Mouse (Mus musculus) layer of hippocampus, adult 18-20 months (tissue): Measurements from ENCODE around the gene Pla2g4b. TPM values are rescaled to one million over a fixed set of nuclear protein-coding genes. Genes with fewer than 3 reads are reported as not detected.

Experiments used
- DNase-seq, 2 experiments: peaks; one replicate each; pipeline ENCODE4 v3.0.0; 2022; ENCODE audit warnings: low spot score in 2 of 2
- microRNA-seq, 2 experiments: library from miRNA; unstranded; fragments of <30 nt; microRNA quantifications; one replicate each; pipeline ENCODE4 v1.2.0; 2021
- total RNA-seq, 2 experiments: library from RNA; stranded (reverse); gene quantifications; 2 replicates each; pipeline ENCODE4 v1.2.3; 2021

The Pla2g4b gene
- total RNA-seq, 2 experiments from 2014 or later, result 3.9 to 4.1 TPM

DNA sequence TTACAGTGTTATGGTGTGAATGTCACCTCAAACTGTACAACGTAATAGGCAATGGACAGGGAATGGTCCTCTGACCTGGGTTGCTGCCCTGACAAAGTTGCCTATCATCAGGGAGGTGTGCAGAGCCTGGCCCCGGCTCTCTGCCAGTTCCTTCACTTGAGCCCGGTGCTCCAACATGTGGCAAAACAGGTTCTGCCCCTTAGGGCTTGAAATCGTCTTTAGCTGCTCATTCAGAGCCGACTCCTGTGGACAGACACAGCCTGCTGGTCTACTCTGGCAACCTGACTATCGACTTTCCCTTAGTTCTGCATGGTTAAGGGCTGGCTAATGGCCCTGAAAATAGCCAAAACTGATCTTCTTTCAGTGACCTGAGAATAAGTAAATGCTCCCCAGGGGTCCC is 27.0 kb downstream of the Pla2g4b start:
- no peak for DNase-seq

DNA sequence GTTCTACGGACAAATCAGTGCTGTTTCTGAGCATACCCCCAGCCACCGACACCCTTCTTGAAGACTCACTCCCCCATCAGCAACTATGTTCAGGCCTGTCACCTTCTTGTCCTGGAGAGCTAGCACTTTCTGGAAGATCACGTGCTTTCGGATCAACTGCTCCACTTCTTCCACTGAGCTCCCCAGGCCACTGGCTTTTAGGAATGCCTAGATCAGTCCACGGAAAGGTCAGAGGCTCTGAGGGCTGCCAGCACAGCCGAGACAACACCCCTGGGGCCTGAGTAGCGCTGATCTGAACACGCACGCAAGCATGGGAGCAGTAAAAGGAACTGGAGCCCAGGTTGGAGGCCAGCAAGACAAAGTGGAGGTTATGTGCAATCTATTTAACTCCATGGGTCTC is 27.4 kb downstream of the Pla2g4b start:
- DNase-seq, result no peak

DNA sequence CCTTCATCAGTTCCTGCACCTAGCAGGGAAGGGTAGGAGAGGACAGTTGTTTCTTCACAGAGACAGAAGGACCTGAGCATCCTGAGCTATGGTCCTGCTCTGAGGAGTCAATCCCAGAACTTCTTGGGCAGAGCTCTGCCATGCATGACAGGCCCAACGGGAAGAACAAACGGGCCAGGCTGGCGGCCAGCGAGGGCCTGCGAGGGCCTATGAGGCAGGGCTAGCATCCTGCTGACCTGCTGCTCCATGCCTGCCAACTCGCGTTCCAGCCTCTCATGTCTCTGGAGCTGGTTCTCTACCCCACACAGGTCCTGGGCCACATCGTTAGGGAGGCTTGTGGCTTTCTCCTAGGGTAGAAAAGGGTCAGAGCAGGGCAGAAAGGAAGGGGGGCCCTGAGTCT is 29.0 kb downstream of the Pla2g4b start:
- no peak for DNase-seq

DNA sequence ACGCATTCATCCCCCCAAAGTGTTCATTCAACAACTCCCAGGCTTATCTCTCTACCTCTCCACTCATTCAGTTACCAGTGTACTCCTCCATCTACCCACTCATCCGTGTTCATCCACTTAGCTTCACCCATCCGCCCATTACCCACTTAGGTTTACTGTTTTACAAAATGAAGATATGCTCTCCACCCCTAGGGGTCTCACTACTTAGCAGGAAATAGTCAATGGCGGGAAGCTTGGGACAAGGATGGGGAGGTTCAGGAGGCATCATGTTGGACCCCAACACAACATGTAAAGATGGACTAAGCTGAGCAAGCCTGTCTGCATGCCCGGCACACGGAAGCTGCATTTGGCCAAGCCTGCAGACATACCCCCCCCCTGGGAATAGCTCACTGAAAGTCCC is 31.4 kb downstream of the Pla2g4b start:
- no peak for DNase-seq

DNA sequence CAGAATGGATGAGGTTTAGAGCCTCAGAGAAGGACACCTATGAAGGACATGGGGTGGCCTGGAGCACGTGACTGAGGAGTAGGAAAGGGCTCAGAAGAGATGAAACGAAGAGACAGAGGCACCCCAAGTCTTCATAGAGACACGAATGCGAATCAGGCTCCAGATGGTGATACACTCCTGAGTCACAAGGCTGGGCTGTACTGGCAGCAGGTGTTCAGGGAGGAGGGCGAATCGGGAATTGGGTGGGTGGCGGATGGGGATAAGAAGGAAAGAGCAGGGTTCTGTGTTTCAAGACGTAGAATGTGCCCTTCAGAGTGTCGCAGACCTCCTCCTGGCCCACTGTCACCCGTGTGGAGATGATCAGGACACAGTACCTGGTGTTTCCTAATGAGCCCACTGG is 32.0 kb downstream of the Pla2g4b start:
- peak; percentile 45 to 53 for DNase-seq

DNA sequence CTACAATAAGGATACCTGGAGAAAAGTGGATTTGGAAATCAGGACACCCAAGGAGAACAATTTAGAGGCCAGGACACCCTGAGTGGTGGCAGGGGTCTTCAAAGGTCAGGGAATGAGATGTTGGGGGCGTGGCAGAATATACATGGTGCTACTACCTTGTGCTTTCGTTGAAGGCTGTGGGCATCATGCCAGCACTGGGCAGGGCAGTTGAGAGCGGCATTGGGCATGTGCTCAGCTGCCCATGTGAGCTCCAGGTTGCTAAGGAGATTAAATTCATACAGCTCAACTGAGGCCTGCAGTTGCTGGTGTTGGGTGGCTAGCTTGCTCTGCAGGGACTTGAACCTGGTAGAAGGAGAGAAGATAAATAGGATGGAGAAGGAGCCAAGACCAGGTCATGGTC is 33.0 kb downstream of the Pla2g4b start:
- DNase-seq, result no peak

DNA sequence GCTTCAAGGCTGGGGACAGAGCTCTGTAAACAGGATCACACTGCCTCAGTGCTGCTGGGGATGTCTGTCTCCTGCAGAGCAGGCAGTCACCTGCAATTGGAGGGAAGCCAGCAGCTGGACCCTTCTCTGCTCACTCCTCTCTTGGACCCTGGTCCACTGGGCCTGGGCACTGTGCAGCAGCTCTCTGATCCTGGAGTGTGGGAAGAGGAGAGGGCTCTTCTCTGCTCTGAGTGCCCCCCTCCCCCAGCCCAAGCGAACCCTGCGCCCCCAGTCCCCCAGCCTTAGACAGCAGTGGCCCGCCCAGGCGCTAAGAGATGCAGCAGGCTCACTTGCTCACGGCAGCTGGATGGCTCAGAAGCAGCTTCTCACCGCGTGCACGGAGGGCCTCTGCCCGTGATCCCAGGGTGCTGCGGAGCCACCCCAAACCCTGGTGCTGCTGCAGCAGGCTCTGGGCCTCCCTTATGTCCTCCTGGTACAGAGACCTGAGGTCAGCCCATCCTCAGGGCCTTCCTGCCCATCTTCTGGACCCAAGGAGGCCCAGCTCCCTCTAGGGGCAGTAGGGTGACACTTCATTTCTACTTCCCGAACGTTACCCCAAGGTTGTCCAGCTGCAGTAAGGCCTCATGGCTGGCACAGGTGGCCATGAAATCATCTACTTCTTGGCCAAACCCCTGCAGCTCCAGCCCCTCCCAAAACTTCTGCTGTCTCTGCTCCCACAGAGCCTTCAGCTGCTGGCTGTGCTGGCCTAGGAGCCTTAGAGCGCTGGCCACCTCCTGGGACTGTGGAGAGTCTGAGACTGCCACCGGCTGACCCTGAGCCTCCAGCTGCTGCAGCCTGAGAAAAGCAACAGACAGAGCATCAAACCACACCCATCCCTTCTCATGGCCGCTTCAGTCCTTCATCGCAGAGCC is 35.6 kb downstream of the Pla2g4b start:
- DNase-seq, result no peak

DNA sequence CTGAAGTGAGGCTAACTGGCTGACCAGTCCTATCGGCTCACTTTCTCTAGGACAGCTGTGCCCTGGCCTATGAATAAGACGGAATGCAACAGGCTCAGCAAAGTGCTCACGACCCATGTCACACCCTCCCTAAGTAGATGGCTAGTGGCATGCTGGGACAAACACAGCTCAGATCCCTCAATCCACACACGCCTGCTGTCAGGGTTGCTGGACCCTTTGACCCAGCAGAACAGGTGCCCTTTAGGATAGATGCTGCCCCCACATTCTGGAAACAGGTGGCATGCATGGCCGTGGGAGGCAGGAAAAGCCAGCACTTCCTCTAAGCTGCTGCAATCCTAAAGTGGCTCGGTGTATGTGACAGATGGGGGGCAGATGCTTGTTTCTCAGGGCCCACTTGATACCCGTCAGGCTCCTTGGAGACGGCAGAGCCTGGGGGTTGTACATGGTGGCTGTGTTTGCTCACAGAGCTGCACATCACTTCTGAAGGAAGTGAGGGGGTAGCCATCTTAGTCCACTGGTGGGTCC is 36.3 kb downstream of the Pla2g4b start:
- peak; percentile 78 to 86 for DNase-seq

DNA sequence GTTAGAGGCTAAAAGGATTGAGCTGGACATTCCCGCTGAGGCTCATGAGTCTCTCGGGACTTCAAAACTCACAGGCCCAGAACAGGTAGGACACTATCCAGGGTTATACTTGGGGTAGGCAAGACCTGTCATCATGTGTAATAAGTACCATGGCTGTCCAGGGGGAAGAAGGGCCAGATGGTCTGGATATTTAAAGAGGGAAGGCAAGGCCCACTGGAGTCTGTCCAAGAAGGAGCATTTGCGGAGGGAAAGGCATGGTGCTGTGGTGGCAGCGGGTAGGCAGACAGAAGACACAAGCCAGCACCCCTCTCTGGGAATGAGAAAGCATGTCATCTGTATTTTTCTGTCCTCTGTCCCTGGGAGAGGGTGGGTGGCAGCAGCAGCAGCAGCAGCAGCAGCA is 40.9 kb downstream of the Pla2g4b start:
- DNase-seq, result no peak

DNA sequence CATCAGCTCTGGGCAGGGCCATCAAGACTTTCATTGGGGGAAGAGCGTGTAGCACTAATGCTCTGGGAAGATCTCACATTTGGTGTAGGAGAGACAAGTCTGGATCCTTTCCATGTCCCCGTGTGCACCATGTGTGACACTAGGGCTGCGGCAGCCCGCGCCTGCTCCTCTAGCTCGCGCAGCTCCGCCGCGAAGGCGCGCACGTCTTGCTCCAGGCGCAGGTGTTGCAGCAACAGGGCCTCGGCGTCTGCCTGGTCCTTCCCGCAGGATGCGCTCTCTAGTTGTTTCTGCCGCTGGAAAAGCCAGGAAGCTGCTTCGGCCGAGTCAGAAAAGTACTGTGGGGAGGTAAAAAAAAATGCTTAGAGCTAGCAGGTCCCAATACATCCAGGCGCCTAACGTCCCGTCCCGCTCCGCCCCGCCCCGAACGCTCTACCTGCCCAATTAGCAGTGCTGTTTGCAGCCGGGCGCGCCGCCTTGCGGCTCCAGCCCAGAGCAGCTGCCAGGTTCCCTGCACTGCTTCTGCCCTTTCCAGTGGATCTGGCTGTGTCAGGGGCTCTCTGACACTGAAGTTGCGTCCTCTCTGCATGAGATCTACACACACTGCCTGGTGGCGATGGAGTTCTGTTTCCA is 43.0 kb downstream of the Pla2g4b start:
- peak in 1 of 2 experiments; percentile 38 for DNase-seq

DNA sequence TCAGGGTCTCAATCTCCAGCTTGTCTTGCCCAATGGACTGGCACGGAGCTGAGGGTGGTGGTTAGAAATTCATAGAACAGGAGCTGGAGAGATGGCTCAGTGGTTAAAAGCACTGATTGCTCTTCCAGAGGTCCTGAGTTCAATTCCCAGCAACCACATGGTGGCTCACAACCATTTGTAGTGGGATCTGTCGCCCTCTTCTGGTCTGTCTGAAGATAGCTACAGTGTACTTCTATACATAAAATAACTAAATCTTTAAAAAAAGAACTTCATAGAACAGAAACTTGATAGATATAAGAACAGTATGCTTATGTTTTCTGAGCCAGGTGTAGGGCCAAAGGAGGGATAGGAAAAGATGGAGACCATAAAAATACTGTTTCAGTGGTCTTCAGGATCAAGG is 49.2 kb downstream of the Pla2g4b start:
- DNase-seq, result no peak

DNA sequence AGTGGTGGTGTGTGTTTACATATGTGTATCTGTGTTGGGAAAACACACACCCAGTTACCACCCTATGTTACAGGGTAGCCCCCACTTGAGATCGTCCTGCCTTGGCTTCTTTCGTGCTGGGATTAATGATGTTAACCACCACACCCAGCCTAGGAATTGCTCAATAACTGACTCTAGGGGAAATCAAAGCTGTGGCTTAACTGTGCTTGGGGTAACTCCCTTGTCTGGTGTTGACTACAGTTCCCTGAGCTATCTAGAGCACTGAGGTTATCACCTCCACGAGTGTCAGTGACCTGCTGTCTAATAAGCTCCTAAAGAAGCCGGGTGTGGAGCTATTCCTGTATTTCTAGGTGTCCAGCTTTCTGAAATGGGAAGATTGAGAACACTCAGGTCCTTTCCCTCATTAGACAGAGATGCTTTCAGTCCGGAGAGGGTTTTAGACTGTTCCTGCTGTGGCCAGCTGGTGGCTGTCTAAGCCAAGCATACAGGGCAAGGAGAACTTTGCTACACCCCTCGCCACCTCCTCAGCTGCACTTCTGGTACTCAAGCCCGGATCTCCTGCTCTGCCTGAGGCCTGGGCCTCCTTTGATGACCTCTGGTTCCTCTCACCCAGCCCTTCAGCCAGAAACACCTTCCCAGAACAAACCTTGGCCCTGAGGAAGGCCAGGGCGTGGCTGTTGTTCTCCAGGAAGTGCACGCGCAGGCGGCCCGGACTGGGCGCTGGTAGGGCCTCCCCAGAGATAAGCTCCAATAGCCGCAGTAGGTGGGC is 51.6 kb downstream of the Pla2g4b start:
- no peak for DNase-seq

DNA sequence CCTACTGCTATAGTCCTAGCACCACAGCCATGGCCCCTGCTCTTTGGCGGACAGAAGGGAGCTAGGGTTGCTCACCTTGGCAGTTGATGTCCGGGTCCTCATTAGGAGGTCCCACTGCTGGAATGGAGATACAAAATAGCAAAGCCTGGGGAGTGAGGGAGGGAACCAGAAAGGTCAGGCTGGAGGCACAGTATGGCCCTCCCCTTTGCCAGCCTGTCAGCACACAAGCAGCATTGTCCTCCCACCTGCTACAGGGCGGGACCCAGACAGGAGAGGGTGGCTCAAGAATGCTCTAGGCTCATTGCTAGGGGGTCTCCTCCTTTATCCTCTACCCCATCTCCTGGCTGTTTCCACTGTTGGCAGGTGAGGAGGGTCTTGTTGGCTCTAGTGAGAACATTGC is 52.8 kb downstream of the Pla2g4b start:
- DNase-seq, result no peak

DNA sequence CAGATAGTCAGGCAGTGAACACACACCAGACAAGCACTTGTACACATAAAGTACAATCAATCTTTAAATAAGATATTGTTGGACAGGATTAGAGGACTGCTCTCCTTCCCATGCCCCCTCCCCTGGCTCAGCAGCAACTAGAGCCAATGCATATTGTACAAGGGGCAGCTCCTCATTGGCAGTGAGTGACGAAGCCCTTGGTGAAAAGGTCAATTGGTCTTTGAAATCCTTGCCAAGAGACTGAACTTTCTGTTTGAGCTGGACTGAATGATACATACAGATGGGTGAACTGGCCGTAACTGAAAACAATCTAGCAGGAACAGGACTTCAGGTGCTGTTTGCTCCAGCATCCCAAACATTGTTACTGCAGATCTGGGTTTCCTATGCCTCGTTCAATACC is 54.2 kb downstream of the Pla2g4b start:
- no peak for DNase-seq

DNA sequence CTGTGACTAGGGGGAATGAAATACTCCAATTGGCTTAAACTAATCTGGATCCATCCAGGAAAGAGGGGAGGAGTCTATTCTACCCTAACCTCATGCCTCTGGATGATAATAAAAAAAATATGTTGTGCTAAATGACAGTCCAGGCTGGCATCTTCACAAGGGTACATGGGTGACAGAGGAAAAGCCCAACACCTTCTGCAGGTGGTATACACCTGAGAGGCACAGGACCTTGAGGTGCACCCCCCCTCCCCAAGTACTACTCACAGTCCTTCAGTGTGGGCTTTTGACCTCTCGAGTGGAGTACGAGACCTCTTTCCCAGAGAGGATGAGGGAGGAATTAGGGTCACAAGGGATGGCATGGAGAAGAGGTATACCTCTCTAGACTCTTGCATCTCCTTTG is 54.7 kb downstream of the Pla2g4b start:
- DNase-seq, result no peak

DNA sequence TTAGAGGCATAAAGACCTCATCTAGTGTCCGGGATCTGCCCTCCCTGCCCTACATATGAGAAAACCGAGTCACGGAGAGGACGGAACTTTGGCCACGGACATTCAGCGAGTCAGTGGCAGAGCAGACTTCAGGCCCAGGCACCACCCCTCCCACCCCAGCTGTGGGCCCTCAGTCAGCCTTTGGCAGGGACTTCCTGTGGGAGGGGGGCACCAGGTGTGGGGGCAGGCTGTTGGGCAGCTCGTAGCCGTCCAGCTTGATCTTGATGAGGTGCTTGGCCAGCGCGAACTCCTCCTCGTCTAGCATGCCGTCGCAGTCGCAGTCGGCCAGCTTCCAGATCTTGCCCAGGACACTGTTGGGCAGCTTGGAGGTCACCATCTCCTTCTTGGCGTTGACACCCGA is 57.8 kb downstream of the Pla2g4b start:
- no peak for DNase-seq

Small RNA genes lying within 50 kb of the gene (microRNA-seq; reads per million reads assigned to microRNA genes)
- gene Mir7665, result 0.59 to 0.74 reads per million in 2 experiments

Other genes with a start within 250 kb of the Pla2g4b start
- 10 to 100 TPM; 17.7 to 19.2 TPM for gene Rpap1, start 245.9 kb upstream of the Pla2g4b start, total RNA-seq
- gene Tyro3, start 235.7 kb upstream of the Pla2g4b start, total RNA-seq, result 10 to 100 TPM; 87.5 to 93.6 TPM
- 10 to 100 TPM; 69.2 to 71.2 TPM for gene Mga, start 136.2 kb upstream of the Pla2g4b start, total RNA-seq
- 10 to 100 TPM; 39.3 to 40.4 TPM for gene Mapkbp1, start 60.7 kb upstream of the Pla2g4b start, total RNA-seq
- gene Jmjd7, start 5.9 kb upstream of the Pla2g4b start, total RNA-seq, result 1 to 10 TPM; 4.3 to 7.3 TPM
- gene Gm28042, start 5.9 kb upstream of the Pla2g4b start, total RNA-seq, result 1 to 10 TPM; 1.7 to 2.0 TPM
- 1 to 10 TPM; 8.5 to 8.9 TPM for gene Ehd4, start 121.2 kb downstream of the Pla2g4b start, total RNA-seq
- gene Pla2g4e, start 211.9 kb downstream of the Pla2g4b start, total RNA-seq, result 10 to 100 TPM in 1 of 2 experiments, 1 to 10 TPM in 1; 9.8 to 10.6 TPM